Mouse (Mus musculus): ENCODE measurements at regions not wholly inside any gene's neighbourhood (a gene's known extent, or its start where the extent isn't known, plus 50 kb on each side); places are given as distances from the start of the nearest gene placed in this dataset.

DNA sequence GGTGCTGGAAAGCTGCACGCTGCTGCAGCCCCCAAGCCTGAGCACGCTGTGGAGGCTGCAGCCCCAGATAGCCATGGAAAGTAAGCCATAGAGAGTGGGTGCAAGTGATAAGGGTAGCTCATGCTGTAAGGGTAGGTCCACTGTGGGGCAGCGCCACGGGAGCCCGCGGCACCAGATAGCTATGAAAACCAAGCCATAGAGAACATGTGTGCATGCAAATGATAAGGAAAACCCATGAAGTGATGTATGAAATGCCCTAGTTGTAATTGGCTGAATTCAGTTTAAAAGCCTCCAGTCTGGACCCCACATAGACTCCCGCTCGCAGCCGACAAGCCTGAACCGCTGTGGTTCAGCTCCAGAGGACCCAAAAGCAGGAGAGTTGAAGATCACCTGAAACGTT lies 58.8 kb upstream of the L3mbtl3 start:
- DNase-seq (ENCODE audit: inconsistent ontology term) = no peak

DNA sequence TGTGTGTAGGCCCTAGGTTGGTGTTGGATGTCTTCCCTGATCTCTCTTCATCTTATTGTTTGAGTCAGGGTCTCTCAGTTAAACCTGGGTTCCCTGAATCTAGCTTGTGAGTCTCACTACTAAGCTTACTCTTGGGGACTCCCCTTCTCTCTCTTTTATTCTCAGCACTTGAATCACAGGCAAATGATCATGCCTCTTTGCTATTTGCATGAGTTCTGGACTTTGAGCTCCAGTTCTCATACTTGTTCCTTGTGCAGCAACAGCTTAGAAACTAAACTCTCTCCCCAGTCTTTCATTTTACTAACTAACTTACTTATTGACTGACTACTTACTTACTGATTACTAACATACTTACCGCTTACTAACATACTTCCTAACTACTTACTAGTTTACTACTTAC lies 64.9 kb upstream of the L3mbtl3 start:
- DNase-seq (ENCODE audit: inconsistent ontology term) = no peak

- DNase-seq (ENCODE audit: inconsistent ontology term) = peak; percentile 63
Observed at GRCm38 (mm10) chr10:26484311-26484710, 108.5 kb upstream of the L3mbtl3 start.

DNA sequence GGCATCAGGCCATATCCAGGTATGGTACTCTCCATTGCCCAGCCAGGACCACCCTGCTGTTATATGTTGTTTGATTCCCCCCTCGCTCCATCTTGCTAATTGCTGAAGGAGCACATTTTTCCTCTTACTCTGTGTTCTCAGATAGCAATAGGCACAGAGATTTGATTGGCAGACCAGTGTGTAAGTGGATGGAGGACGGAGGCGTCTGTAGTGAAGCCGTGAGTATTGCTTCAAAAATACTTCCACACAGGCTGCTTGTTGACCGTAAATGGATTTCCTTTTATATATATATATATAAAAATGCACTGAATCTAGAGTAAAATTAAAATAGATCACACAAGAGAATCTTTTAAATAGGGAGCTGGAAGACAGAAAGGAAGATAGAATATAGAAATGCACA lies 115.6 kb upstream of the L3mbtl3 start:
- DNase-seq (ENCODE audit: inconsistent ontology term) = no peak

DNA sequence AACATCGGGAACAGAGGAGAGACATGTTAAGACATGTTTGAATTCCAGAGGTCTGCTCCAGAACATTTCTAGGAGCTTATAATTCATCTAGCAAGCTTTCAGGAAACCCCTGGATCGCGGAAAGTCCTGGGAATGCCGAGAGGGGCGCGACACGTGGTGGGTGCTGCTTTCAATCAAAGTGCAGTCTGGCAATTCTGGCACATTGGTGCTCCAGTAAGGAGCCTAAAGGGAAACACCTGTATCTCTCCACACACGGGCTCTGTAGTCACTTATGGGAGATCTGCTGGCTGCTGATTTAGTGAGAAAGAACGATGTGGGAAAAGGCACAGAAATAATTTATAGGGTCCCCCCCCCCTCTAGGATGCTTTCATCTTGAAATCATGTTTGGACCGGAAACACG lies 116.4 kb upstream of the L3mbtl3 start:
- DNase-seq (ENCODE audit: inconsistent ontology term) = no peak

- no peak for DNase-seq (ENCODE audit: inconsistent ontology term)
Observed at GRCm38 (mm10) chr10:26492856-26493484, 117.2 kb upstream of the L3mbtl3 start.

DNA sequence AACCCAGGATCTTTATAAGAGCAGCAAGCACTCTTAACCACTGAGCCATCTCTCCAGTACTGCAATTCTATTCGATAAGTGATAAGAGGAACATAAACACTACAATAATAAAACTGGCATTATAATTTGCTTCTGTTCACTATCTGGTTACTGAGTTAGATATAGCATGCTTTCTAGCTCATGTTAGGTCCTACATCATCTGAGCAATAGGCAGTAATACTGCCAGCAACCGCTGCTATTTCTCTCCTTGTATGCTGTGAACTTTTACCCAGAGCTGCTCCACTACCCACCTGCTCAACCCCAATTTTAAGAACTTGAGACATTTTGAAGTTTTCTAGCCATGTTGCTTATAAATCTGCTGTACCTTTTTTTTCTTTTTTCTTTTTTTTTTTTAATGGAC lies 118.0 kb upstream of the L3mbtl3 start:
- DNase-seq (ENCODE audit: inconsistent ontology term) = no peak

GRCm38 (mm10) chr10:26494380-26494781 lies 118.6 kb upstream of the L3mbtl3 start:
- peak; percentile 77 for DNase-seq (ENCODE audit: inconsistent ontology term)

DNA sequence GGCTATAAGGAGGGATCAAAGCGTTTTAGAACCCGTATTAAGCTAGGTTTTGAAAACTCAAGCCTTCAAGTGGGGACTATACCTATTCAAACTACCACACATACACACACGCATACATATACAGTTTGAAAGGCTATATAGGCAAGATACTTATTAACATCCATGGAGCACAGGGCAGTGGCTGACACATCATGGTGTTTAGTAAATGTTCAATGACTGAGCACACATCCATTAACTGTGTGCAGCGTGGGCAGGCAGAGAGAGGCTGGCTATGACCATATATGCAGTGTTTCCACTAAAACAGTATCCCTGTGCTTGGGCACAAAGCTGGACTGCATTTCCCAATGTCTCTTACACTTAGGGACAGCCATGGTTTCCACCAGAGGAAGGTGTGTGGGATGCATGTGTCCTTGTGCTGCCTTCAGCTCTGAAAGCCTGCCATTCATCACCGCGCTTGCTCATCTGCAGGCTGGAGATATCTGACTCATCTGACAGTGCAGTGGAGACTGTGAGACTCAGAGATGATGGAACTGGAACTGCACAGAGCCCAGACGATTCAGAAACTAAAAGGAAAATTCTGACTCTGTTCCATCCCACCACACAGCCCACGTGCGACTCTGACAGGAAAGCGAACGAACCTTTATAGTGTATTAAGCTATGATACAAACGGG lies 124.6 kb upstream of the L3mbtl3 start:
- no peak for DNase-seq (ENCODE audit: inconsistent ontology term)

DNA sequence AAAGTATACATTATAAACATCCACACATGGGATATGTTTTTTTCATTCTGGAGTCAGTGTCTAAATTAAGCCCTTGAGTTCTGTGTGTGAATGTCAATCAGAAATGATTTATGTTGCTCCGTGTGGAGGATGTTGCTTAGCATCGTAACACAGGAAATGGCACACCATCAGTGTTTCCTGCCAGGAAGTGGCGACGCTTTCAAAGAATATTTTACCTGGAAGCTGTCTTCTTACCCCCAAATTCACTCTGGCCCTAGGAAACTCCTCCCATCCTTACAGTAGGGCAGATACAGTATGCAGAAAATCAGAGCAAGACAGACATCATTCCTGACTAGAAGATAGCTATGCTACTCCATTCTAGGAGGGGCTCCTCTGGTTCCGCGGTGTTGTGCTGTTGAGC lies 145.1 kb upstream of the L3mbtl3 start:
- DNase-seq (ENCODE audit: inconsistent ontology term) = no peak

DNA sequence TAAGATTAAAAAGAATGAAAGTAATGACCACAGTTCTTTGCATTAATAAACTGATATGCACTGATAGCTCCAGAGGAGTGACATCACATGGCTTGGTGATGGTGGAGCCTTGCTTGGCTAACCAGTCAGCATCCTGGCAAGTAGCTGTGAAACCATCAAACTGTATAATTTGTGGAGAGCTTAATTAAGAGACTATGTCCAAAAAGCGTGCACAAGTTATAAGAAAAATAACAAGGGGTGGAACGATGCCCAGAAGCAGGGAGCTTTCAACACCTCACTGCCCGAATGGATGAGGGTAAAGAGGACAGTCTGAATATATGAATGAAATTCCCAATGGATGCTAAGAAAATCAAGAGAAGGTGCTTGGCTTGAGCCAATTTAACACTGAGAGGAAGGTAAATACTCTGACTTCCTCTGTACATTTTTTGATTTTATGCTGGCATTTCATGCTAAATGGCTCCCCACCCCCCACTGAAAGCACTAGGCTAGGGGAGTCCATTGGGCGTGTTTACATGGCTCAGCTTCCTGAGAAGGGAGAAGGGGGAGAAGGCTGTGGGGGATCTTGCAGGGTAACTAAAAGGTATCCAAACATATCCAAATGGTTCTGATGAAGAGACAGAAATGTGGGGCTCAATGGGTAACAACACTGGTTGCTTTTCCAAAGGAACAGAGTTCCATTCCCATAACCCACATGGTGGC lies 150.2 kb upstream of the L3mbtl3 start:
- peak; percentile 75 for DNase-seq (ENCODE audit: inconsistent ontology term)

DNA sequence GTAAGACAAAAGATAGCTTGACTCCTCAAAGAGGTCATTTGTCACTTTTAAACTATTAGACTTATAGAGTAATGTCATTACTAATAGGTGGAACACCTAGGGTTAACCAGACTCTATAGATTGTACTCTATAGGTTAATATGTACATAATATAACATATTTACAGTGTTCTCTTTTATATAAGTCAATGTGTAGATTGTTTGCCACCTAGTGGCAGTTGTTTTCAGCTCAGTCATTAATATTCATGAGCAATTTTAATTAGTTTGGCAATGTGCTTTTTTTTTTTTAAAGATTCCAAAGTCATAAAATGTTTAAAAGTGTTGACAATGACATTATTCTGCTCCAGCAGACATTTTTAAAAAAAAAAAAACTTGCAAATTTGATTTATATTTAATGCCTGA lies 164.4 kb upstream of the L3mbtl3 start:
- DNase-seq (ENCODE audit: inconsistent ontology term) = no peak

GRCm38 (mm10) chr10:26544061-26544460 lies 168.3 kb upstream of the L3mbtl3 start:
- peak; percentile 53 for DNase-seq (ENCODE audit: inconsistent ontology term)

GRCm38 (mm10) chr10:26544796-26545195 lies 169.0 kb upstream of the L3mbtl3 start:
- DNase-seq (ENCODE audit: inconsistent ontology term) = peak; percentile 88

GRCm38 (mm10) chr10:26556246-26556645 lies 180.5 kb upstream of the L3mbtl3 start:
- no peak for DNase-seq (ENCODE audit: inconsistent ontology term)

GRCm38 (mm10) chr10:26558118-26558517 lies 182.3 kb upstream of the L3mbtl3 start:
- no peak for DNase-seq (ENCODE audit: inconsistent ontology term)

DNA sequence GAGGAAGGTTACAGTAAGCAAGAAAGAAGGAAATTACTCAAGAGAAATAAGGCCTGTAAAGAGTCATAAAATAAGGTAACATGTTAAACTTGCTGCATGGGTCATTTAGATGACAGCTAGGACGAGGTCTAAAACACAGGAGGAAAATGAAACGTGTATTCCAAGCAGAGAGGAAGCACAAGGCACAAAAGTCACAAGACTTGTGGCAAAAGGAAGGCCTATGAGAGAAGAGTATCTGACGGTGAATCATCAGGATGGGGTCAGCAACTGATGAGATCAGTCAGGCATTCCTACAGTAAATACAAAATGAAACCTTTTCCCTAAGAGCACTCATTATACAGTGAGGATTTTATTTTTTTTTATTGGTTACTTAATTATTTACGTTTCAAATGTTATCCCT lies 183.6 kb upstream of the L3mbtl3 start:
- no peak for DNase-seq (ENCODE audit: inconsistent ontology term)

- DNase-seq (ENCODE audit: inconsistent ontology term) = peak; percentile 29
Observed at GRCm38 (mm10) chr10:26560456-26560855, 184.7 kb upstream of the L3mbtl3 start.

GRCm38 (mm10) chr10:26564462-26564861 lies 188.7 kb upstream of the L3mbtl3 start:
- peak; percentile 83 for DNase-seq (ENCODE audit: inconsistent ontology term)

GRCm38 (mm10) chr10:26567613-26568012 lies 185.6 kb upstream of the Arhgap18 start:
- DNase-seq (ENCODE audit: inconsistent ontology term) = no peak

- DNase-seq (ENCODE audit: inconsistent ontology term) = no peak
Observed at GRCm38 (mm10) chr10:26570468-26570867, 182.8 kb upstream of the Arhgap18 start.

GRCm38 (mm10) chr10:26571377-26571776 lies 181.8 kb upstream of the Arhgap18 start:
- no peak for DNase-seq (ENCODE audit: inconsistent ontology term)

GRCm38 (mm10) chr10:26576153-26576552 lies 177.1 kb upstream of the Arhgap18 start:
- DNase-seq (ENCODE audit: inconsistent ontology term) = no peak

Data from Muller cell, postnatal 12 days (primary cell).